Mouse (Mus musculus): Measurements from ENCODE around the gene Herpud1.

DNA sequence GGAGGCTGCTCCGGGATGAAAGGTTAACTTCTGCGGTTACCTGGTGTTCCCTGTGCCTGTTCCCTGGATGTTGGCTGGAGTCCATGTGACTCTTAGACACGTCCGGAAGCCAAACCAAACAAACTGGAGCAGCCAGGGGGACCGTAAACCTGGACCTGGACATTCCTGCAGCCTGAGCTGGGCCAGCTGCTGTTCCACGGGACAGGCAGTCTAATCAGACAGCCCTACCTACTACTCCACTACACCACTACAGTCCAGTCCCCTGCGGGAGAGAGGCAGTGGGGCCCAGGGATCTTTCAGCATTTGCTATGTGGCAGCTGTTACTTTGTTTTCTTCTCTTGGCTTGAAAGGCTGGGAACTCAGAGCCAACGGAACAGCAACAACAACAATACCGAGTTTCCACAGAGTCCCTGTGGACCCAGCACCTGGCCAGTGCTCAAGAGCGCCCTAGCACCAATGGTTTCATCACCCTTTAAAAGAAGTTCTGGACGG is 8.5 kb upstream of the Herpud1 start:
- TF ChIP-seq CTCF (IDR thresholded peaks at IDR 0.05) (no peak), POLR2A (IDR thresholded peaks at IDR 0.05; ENCODE audit: insufficient read depth, low read depth, low read length) (peak; percentile 45), EP300 (IDR thresholded peaks at IDR 0.05; ENCODE audit: insufficient read depth, low read depth, low read length) (no peak)
